Mouse (Mus musculus) forebrain, embryonic 10.5 days (tissue): ENCODE data around the gene Nfatc2. TPM values are rescaled to one million over a fixed set of nuclear protein-coding genes. Genes with fewer than 3 reads are reported as not detected.

Experiments
- DNase-seq: peaks from one replicate; pipeline ENCODE4 v3.0.0-alpha.2; 2017; ENCODE audit warnings: low spot score; ENCODE audit errors: extremely low spot score
- H3K27ac ChIP-seq: fragments of 300-500 bp; sonication (generic); 2 replicates; pipeline ENCODE4 v1.5.1; 2016; ENCODE audit warnings: mild to moderate bottlenecking
- H3K27me3 ChIP-seq: fragments of 300-500 bp; sonication (generic); 2 replicates; pipeline ENCODE4 v1.6.1; 2016; ENCODE audit warnings: mild to moderate bottlenecking; ENCODE audit not compliant: poor library complexity, severe bottlenecking
- H3K36me3 ChIP-seq: fragments of 300-500 bp; sonication (generic); replicated peaks from 2 replicates; pipeline ENCODE4 v1.6.1; 2016; ENCODE audit warnings: mild to moderate bottlenecking, moderate library complexity
- H3K4me1 ChIP-seq: fragments of 300-500 bp; sonication (generic); 2 replicates; pipeline ENCODE4 v1.6.1; 2016
- H3K4me3 ChIP-seq: fragments of 300-500 bp; sonication (generic); 2 replicates; pipeline ENCODE4 v1.5.1; 2016; ENCODE audit warnings: mild to moderate bottlenecking, moderate library complexity
- H3K9me3 ChIP-seq: fragments of 300-500 bp; sonication (generic); 2 replicates; pipeline ENCODE4 v1.6.1; 2016; ENCODE audit warnings: mild to moderate bottlenecking, moderate library complexity
- WGBS: fragments of 180-500 bp; shearing (Covaris S2); methylation state at CpG from one replicate; pipeline ENCODE4 v1.1.7; 2016; 5-methylcytosine and 5-hydroxymethylcytosine counted together
- polyA plus RNA-seq: library from polyadenylated mRNA; unstranded; fragments of >200 nt; fragmentation: Nextera tagmentation; extraction: Ambion mirVana; gene quantifications from 2 replicates; pipeline ENCODE4 v1.2.1, GENCODE M21; 2016

The Nfatc2 gene
- polyA plus RNA-seq, 1 experiment from 2014 or later, result 0.53 TPM

DNA sequence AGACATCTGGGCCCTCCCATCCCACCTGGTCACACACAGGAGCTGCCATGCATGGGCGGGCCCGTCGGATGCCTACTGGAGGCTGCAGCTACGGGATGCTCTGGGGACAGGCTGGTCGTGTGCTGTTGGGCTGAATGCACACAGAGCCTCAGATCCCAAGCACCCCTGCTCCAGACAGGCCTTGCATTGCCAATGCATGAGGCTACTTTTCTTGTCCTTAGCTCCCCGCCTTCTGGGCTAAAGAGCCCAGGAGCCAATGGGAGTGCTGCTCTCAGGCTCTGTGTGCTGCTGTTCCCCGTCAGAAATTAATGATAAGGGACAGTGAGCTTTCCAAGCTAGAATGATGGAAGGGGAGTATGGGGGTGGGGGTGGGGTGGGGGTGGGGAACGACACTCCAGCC lies 17.0 kb downstream of the Nfatc2 start:
- Histone ChIP-seq H3K4me1 (peaks cover 52% of the 10 kb centered on the region), H3K4me3 (no peak overlapping the region), H3K9me3 (no peaks in the 10 kb centered on the region), H3K36me3 (no peaks in the 10 kb centered on the region), H3K27me3 (peaks cover 33% of the 10 kb centered on the region), H3K27ac (no peak overlapping the region)
- 71% methylated on average over 8 of the region's 8 CpGs for WGBS
- DNase-seq, result no peak

DNA sequence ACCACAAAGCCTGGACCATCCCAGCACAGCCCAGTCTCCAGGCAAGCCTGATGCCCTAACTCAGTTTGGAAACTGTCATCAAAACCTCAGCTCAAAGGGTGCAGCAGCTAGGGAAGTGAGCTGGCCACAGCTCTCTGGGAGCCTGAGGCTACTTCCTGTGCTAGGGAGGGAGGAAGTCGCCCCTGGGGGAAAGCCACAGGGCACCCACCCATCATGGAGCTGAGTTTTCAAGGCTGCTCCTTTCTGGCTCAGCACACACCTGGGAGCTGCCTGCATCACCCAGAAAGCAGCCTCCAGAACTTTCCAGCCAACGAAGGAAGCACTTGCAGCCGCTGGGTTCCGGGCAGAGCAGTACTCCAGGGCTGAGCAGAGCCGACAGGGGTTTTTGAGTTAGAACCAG lies 18.4 kb downstream of the Nfatc2 start:
- WGBS, result 85% methylated on average over 5 of the region's 5 CpGs
- no peak overlapping the region; the same call in 1 of the 2 replicates for H3K27ac ChIP-seq
- no peaks in the 10 kb centered on the region for H3K9me3 ChIP-seq
- peaks cover 56% of the 10 kb centered on the region for H3K4me1 ChIP-seq
- no peak overlapping the region for H3K4me3 ChIP-seq
- peaks cover 27% of the 10 kb centered on the region for H3K27me3 ChIP-seq
- H3K36me3 ChIP-seq, result no peaks in the 10 kb centered on the region
- DNase-seq, result no peak

DNA sequence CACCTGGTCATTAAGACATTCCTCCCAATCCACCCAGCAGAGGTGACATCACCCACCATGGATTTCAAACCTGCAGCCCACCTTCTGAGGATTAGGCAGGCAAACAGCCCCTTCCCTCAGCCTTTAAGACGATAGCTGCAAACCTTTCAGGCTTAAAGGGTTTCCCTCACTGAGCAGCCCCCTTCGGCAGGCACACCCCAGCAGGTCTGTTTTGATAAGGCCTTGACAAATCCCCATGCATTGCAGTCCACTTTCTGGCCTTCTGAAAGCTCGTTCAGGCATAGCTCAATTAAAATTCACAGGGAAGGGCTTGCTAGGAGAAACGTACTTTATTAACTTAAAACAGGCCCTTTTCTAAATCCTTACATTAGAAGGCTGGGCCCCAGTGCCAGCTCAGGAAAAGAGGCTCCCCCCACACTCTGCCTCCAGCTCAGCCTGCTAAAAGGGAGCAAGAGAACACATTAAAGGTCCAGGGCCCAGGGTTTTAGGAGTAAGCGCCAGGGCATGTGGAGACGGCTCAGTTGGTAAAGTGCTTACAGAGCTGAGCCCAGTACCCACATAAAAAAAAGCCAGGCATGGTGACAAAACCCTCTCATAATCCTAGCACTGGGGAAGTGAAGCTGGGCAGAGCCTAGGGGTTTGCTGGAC lies 20.1 kb downstream of the Nfatc2 start:
- Histone ChIP-seq H3K4me1 (peaks cover 69% of the 10 kb centered on the region), H3K36me3 (no peaks in the 10 kb centered on the region), H3K9me3 (no peaks in the 10 kb centered on the region), H3K27me3 (peaks cover 18% of the 10 kb centered on the region), H3K4me3 (no peak overlapping the region), H3K27ac (peak overlapping the region; percentile 59; the same call in 1 of the 2 replicates)
- no peak for DNase-seq
- 15% methylated on average over 6 of the region's 6 CpGs for WGBS

DNA sequence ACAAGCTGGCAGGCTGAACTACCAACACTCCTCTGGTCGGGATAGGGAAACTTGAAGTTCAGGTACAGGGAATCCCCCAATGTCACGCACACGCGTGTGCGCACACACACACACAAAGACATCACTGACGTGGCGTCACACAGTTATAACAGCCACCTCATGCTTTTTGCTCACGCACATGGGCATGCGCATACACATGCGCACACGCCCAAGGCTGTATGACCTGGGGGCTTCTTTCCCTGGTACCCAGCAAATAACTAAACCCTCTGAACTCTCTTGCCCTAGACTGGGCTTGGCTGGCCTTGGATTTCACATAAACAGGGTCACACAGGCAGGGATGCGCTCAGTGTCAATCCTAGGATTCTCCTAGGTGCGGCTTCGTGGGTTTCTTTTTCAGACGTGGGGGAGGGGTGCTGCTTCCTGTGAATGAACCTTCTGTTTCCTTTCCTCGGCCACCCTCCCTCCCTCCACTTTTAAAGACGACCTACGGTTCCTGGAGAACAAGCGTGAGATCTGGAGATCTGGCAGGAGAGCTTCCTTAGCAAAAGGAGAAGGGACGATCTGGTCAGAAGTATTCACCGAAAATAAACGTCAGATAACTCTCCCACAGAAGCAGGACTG lies 21.1 kb downstream of the Nfatc2 start:
- no peak for DNase-seq
- peaks cover 18% of the 10 kb centered on the region for H3K27me3 ChIP-seq
- H3K36me3 ChIP-seq, result no peaks in the 10 kb centered on the region
- no peaks in the 10 kb centered on the region for H3K9me3 ChIP-seq
- H3K27ac ChIP-seq, result peak overlapping the region; percentile 59; the same call in 1 of the 2 replicates
- 51% methylated on average over 22 of the region's 22 CpGs for whole genome bisulfite sequencing
- no peak overlapping the region for H3K4me3 ChIP-seq
- H3K4me1 ChIP-seq, result peaks cover 69% of the 10 kb centered on the region

DNA sequence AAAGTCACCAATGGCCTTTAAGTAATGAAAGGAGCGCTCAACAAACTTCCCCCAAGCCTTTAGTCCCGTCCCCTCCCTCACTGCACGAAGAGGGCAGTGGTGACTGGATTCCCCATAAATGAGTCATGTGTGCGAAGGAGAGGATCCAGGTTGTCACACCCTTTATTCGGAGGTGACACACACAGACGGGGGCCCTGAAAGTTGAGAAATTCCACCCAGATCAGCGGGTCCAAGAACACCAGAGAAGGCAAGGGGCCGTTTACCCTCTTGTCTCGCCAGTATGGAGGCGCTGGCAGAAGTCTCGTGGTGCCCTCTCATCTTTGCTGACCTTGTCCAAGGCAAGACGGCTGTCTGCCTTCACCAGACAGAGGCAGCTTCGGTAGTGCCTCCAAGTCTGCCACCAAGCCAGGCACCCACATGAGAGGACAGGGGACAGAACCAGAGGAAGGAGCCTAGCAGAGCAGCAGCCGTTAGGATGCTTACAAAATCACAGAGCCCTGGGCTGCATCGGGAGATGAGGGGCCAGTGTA lies 21.8 kb downstream of the Nfatc2 start:
- Histone ChIP-seq H3K36me3 (no peaks in the 10 kb centered on the region), H3K4me1 (peaks cover 74% of the 10 kb centered on the region), H3K4me3 (no peak overlapping the region), H3K27ac (0 out of 2 replicates have a peak overlapping the region, but pooled peaks have one; percentile 48), H3K9me3 (no peaks in the 10 kb centered on the region), H3K27me3 (peaks cover 18% of the 10 kb centered on the region)
- DNase-seq, result no peak
- 79% methylated on average over 15 of the region's 15 CpGs for WGBS

DNA sequence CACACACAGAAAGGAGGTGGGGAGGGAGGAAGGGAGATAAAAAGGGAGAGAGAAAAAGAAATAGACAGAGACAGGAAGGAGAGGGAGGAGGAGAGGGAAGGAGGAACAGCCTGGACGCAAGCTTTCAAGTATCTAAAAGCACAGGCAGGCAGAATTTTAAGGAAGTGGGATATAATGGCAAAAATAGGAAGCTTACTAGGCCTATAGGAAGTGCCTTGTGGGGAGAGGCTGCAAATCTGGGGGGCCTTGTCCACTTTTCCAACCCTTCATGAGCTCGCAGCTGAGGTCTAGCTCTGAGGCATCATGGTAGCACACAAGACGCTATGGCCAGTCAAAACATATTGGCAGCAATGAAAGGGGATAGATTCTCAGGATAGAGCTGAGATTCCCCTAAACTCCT lies 22.3 kb downstream of the Nfatc2 start:
- H3K4me1 ChIP-seq, result peaks cover 71% of the 10 kb centered on the region
- H3K36me3 ChIP-seq, result no peaks in the 10 kb centered on the region
- no peak overlapping the region for H3K4me3 ChIP-seq
- 91% methylated on average over 3 of the region's 3 CpGs for WGBS
- no peaks in the 10 kb centered on the region for H3K9me3 ChIP-seq
- H3K27me3 ChIP-seq, result peaks cover 18% of the 10 kb centered on the region
- no peak overlapping the region for H3K27ac ChIP-seq
- no peak for DNase-seq

DNA sequence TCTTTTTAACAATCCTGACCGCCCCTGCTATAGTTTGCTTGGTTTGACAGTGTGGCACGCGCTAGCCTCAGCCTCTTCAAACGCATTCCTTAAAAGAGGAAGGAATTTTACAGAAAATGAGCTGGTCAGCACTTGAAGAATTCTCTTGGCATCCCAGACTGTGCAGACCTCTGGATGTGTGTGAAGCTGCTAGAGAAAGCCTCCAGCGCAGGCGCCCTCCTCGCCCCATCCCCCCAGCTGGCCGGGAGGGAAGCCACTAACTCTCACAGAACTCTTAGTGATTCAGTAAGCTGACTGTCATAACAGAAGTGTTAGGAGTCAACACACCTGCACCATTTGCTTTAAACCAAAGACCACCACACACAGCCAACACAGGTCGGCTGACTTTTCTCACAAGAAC lies 23.3 kb downstream of the Nfatc2 start:
- WGBS, result 57% methylated on average over 9 of the region's 9 CpGs
- Histone ChIP-seq H3K9me3 (no peaks in the 10 kb centered on the region), H3K27ac (peak overlapping the region; percentile 35; the same call in 1 of the 2 replicates), H3K36me3 (no peaks in the 10 kb centered on the region), H3K4me3 (no peak overlapping the region), H3K27me3 (peaks cover 18% of the 10 kb centered on the region), H3K4me1 (peaks cover 62% of the 10 kb centered on the region)
- DNase-seq, result no peak

DNA sequence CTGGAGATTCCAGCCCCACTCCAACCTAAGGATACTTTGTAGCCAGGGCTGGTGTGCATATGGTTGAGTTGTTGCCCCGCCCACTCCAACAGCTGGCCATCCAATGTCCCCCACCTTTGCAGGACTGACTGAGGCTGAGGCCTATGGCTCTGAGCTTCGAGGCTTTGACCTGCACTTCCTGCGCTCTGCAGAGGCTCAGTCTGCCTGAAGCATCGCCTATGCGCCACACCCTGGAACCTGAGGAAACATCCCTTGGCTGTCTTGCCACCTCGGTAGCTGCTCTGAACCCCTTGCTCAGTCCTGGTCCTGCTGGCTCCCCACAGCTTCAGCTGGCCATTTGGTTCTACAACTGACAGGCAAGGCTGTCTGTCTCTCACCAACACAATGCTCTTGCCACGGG lies 24.1 kb downstream of the Nfatc2 start:
- Histone ChIP-seq H3K36me3 (no peaks in the 10 kb centered on the region), H3K27me3 (peaks cover 18% of the 10 kb centered on the region), H3K9me3 (no peaks in the 10 kb centered on the region), H3K4me3 (no peak overlapping the region), H3K4me1 (peaks cover 59% of the 10 kb centered on the region), H3K27ac (peak overlapping the region; percentile 35)
- WGBS, result 78% methylated on average over 7 of the region's 7 CpGs
- no peak for DNase-seq

DNA sequence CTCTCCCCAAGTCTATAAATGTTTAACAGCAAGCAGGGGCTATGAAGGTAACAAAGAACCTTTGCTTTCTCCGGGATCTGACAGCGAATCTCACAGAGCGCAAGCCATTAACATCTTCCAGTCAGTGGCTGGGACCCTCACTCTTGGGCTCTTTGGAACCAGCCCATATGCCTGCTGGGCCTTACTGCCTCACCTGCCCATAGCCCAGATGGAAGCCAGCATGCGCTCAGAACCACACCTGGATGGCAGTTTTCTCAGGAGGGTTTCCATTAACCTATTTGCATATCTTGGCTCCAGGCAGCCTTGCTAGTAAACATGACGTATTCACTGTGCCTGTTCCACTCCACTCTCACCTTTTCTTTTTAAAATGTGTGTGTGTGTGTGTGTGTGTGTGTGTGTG lies 25.6 kb downstream of the Nfatc2 start:
- Histone ChIP-seq H3K36me3 (no peaks in the 10 kb centered on the region), H3K4me3 (no peak overlapping the region), H3K27ac (no peak overlapping the region), H3K27me3 (peaks cover 18% of the 10 kb centered on the region), H3K4me1 (peaks cover 48% of the 10 kb centered on the region), H3K9me3 (peaks cover 4% of the 10 kb centered on the region)
- no peak for DNase-seq
- WGBS, result 88% methylated on average over 5 of the region's 5 CpGs

DNA sequence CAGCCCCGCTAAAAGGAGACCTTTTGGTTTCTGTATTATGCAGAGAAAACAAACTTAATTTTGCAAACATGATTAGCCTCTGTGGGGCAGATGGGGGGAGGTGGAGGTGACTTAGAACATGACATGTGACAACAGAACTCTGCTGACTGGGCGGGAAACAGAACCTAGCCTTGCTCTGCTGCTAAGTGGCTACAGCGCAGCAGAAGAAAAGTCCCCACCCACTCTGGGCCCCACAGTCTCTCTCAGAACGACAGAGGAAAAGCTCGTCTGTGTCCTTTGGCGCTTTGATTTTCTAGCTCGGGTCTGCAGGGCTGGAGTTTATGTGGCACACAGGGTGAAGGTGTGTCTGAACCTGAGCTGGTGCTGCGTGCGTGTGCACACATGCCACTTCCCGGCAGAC lies 26.5 kb downstream of the Nfatc2 start:
- Histone ChIP-seq H3K27me3 (peaks cover 13% of the 10 kb centered on the region), H3K4me1 (peaks cover 39% of the 10 kb centered on the region), H3K4me3 (no peak overlapping the region), H3K27ac (no peak overlapping the region), H3K36me3 (no peaks in the 10 kb centered on the region), H3K9me3 (peaks cover 9% of the 10 kb centered on the region)
- WGBS, result 81% methylated on average over 10 of the region's 10 CpGs
- DNase-seq, result no peak

DNA sequence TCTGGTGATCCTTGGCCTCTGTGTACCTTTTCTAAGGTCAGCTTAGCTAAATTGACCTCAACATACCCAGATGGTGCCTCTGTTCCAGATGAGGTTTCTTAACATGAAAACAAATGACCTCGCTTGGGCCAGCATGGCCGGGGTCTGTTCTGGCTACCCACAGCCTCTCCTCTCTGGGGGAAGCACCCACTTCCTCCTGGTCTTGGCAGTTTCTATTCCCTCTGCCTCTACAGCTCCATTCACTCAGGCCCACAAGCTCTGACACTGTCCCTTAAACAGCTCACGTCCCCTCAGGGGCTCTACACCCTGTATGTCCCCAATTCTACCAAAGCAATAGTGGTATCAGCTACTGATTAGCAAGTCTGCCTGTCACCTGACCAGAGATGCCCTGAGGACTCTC lies 27.6 kb downstream of the Nfatc2 start:
- Histone ChIP-seq H3K36me3 (no peaks in the 10 kb centered on the region), H3K27ac (no peak overlapping the region), H3K4me3 (no peak overlapping the region), H3K4me1 (peaks cover 29% of the 10 kb centered on the region), H3K9me3 (peaks cover 9% of the 10 kb centered on the region), H3K27me3 (peaks cover 2% of the 10 kb centered on the region)
- 81% methylated on average over 3 of the region's 3 CpGs for WGBS
- DNase-seq, result no peak

DNA sequence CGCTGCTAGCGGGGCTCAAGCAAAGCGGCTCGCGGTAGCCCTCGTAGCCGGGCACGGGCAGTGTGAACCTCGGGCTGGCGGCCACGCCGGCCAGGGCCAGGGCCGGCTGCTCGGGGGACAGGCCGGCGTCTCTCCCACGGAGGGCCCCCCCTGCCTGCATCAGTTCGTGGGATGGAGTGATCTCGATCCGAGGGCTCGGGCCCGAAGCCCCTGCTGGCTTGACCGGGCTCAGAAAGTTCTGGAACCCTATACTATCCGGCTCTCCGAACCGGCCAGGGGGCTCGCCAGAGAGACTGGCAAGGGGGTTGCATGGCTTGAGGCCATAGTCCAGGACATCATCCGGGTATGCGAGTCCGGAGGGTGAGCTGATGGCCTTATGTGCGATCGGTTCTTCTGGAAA lies 30.2 kb downstream of the Nfatc2 start:
- Histone ChIP-seq H3K27ac (no peak overlapping the region), H3K4me3 (no peak overlapping the region), H3K36me3 (no peaks in the 10 kb centered on the region), H3K4me1 (peaks cover 9% of the 10 kb centered on the region), H3K9me3 (peaks cover 9% of the 10 kb centered on the region), H3K27me3 (no peaks in the 10 kb centered on the region)
- 97% methylated on average over 32 of the region's 32 CpGs for WGBS
- DNase-seq, result no peak

DNA sequence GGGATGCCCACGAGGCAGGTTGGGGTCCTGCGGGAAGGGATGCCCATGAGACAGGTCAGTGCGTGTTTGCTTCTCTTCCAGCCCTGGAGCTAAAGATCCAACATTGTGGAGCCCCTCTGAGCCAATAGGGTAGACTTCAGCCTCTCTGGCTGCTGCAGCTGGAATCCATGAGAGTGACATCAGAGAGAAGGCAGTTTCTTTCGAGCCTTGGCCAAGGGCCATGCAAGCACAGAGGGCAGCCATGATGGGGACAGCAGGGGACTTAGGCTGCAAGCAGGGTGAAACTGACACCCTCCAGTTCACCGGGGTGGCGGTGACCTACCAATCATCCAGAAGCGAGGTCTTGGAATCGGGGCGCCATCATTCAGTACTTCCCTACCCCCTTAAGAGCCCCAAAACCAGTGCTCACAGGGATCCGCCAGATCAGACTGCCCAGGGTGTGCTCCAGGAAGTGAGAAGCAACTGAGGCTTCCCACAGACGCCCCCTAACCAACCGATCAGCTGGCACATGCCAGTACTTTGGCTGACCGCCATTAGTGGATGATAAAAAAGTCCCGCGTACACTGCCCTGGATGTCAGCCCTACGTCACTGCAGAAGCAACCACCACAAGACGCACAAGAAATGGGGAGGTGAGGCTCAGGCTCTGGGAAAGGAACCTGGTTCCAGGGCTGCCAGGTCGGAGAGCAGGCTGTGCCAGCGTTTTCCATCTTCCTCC lies 35.8 kb downstream of the Nfatc2 start:
- DNase-seq, result no peak
- H3K4me1 ChIP-seq, result peaks cover 20% of the 10 kb centered on the region
- peaks cover 32% of the 10 kb centered on the region for H3K27me3 ChIP-seq
- H3K27ac ChIP-seq, result no peak overlapping the region
- WGBS, result 93% methylated on average over 19 of the region's 19 CpGs
- peaks cover 3% of the 10 kb centered on the region for H3K9me3 ChIP-seq
- H3K4me3 ChIP-seq, result no peak overlapping the region
- H3K36me3 ChIP-seq, result no peaks in the 10 kb centered on the region
